Mouse (Mus musculus): ENCODE results near the gene Mfap3l. TPM values are rescaled to one million over a fixed set of nuclear protein-coding genes. Genes with fewer than 3 reads are reported as not detected.
A peak's percentile ranks its signal among the peaks of the same experiment; 100 is the strongest.

Mfap3l gene
- total and polyA plus RNA-seq, 2 experiments from 2014 or later = 4.5 to 20.0 TPM

- no peak overlapping the region for H3K9ac ChIP-seq (replicated peaks; ENCODE audit: low read length)
- no peak overlapping the region for H3K27ac ChIP-seq
- no peaks in the 10 kb centered on the region for H3K36me3 ChIP-seq (ENCODE audit: insufficient read depth, low read length)
- no peak overlapping the region for H3K4me2 ChIP-seq (ENCODE audit: low read depth, low read length)
- no peaks in the 10 kb centered on the region for H3K9me3 ChIP-seq (ENCODE audit: low read length)
- DNase-seq (ENCODE audit: low spot score) (no peak), ATAC-seq (no peak)
- peaks cover 6% of the 10 kb centered on the region; the same call in 1 of the 2 replicates for H3K4me1 ChIP-seq (ENCODE audit: insufficient read depth, low read length)
- WGBS = 89% methylated on average over 2 of the region's 2 CpGs
- no peak overlapping the region for H3K4me3 ChIP-seq (ENCODE audit: low read length)
- TF ChIP-seq CTCF (IDR thresholded peaks at IDR 0.05; ENCODE audit: low read depth) = no peak
- no peaks in the 10 kb centered on the region for H3K27me3 ChIP-seq (ENCODE audit: insufficient read depth, low read length)
These were observed 28.6 kb downstream of the Mfap3l start for GRCm38 (mm10) chr8:60661191-60661590.

GRCm38 (mm10) chr8:60663552-60663951 lies 30.9 kb downstream of the Mfap3l start:
- no peaks in the 10 kb centered on the region for H3K27me3 ChIP-seq (ENCODE audit: insufficient read depth, low read length)
- H3K36me3 ChIP-seq (ENCODE audit: insufficient read depth, low read length) = no peaks in the 10 kb centered on the region
- no peak overlapping the region for H3K9ac ChIP-seq (replicated peaks; ENCODE audit: low read length)
- H3K9me3 ChIP-seq (ENCODE audit: low read length) = no peaks in the 10 kb centered on the region
- no peak overlapping the region for H3K4me3 ChIP-seq (ENCODE audit: low read length)
- H3K4me1 ChIP-seq (ENCODE audit: insufficient read depth, low read length) = peaks cover 9% of the 10 kb centered on the region; the same call in 1 of the 2 replicates
- no peak overlapping the region for H3K4me2 ChIP-seq (ENCODE audit: low read depth, low read length)
- ATAC-seq (no peak), DNase-seq (ENCODE audit: low spot score) (no peak)
- 52% methylated on average over 5 of the region's 5 CpGs for WGBS
- no peak for TF ChIP-seq CTCF (IDR thresholded peaks at IDR 0.05; ENCODE audit: low read depth)
- no peak overlapping the region for H3K27ac ChIP-seq

- DNase-seq (ENCODE audit: low spot score) = no peak
- Histone ChIP-seq H3K27ac (0 out of 2 replicates have a peak overlapping the region, but pooled peaks have one; percentile 48), H3K4me2 (ENCODE audit: low read depth, low read length) (no peak overlapping the region), H3K9me3 (ENCODE audit: low read length) (no peaks in the 10 kb centered on the region), H3K9ac (replicated peaks; ENCODE audit: low read length) (no peak overlapping the region), H3K4me3 (ENCODE audit: low read length) (no peak overlapping the region), H3K27me3 (ENCODE audit: insufficient read depth, low read length) (no peaks in the 10 kb centered on the region), H3K36me3 (ENCODE audit: insufficient read depth, low read length) (no peaks in the 10 kb centered on the region), H3K4me1 (ENCODE audit: insufficient read depth, low read length) (peaks cover 9% of the 10 kb centered on the region; the same call in 1 of the 2 replicates)
- TF ChIP-seq CTCF (IDR thresholded peaks at IDR 0.05; ENCODE audit: low read depth) = no peak
- WGBS = 70% methylated on average over 4 of the region's 4 CpGs
- no peak for ATAC-seq
These were observed 33.2 kb downstream of the Mfap3l start for GRCm38 (mm10) chr8:60665821-60666220.

- ATAC-seq = peak; percentile 54
- WGBS = 31% methylated on average over 3 of the region's 3 CpGs
These were observed 34.2 kb downstream of the Mfap3l start for GRCm38 (mm10) chr8:60666852-60667251.

GRCm38 (mm10) chr8:60678590-60678989 lies 46.0 kb downstream of the Mfap3l start:
- H3K9ac ChIP-seq (replicated peaks; ENCODE audit: low read length) = no peak overlapping the region
- no peaks in the 10 kb centered on the region for H3K4me1 ChIP-seq (ENCODE audit: insufficient read depth, low read length)
- no peak overlapping the region for H3K4me2 ChIP-seq (ENCODE audit: low read depth, low read length)
- ATAC-seq (no peak), DNase-seq (ENCODE audit: low spot score) (no peak)
- no peak overlapping the region for H3K4me3 ChIP-seq (ENCODE audit: low read length)
- H3K9me3 ChIP-seq (ENCODE audit: low read length) = no peaks in the 10 kb centered on the region
- H3K27me3 ChIP-seq (ENCODE audit: insufficient read depth, low read length) = no peaks in the 10 kb centered on the region
- no peak overlapping the region for H3K27ac ChIP-seq
- 89% methylated on average over 6 of the region's 6 CpGs for WGBS
- no peaks in the 10 kb centered on the region for H3K36me3 ChIP-seq (ENCODE audit: insufficient read depth, low read length)
- TF ChIP-seq CTCF (IDR thresholded peaks at IDR 0.05; ENCODE audit: low read depth) = no peak

More at GRCm38 (mm10) chr8:60666852-60667251, 34.2 kb downstream of the Mfap3l start:
- Histone ChIP-seq H3K9ac (replicated peaks; ENCODE audit: low read length) (no peak overlapping the region), H3K9me3 (ENCODE audit: low read length) (no peaks in the 10 kb centered on the region), H3K27me3 (ENCODE audit: insufficient read depth, low read length) (no peaks in the 10 kb centered on the region), H3K27ac (peak overlapping the region; percentile 6), H3K4me1 (ENCODE audit: insufficient read depth, low read length) (peaks cover 9% of the 10 kb centered on the region; the same call in 1 of the 2 replicates), H3K36me3 (ENCODE audit: insufficient read depth, low read length) (peaks cover 5% of the 10 kb centered on the region; the same call in 1 of the 2 replicates), H3K4me2 (ENCODE audit: low read depth, low read length) (no peak overlapping the region), H3K4me3 (ENCODE audit: low read length) (no peak overlapping the region)
- peak; percentile 62 for DNase-seq (ENCODE audit: low spot score)
- no peak for TF ChIP-seq CTCF (IDR thresholded peaks at IDR 0.05; ENCODE audit: low read depth)

DNA sequence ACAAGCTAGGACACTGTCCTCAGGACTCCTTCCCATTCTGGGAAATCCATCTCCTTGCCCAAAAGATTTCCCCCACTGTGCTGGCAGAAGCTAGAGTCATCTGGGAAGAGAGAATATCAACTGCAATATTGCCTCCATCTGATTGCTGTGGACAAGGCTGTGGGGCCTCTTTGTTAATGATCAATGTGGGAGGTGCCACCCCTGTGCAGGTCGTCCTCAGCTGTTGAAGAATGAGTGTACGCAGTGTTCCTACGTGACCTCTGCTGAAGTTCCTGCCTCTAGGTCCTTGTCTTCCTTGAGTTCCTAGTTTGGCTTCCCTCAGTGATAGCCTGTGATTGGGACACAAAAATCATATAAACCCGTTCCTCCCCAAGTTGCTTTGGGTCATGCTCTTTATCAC lies 49.2 kb downstream of the Mfap3l start:
- no peak overlapping the region for H3K27ac ChIP-seq
- no peak for TF ChIP-seq CTCF (IDR thresholded peaks at IDR 0.05; ENCODE audit: low read depth)
- H3K36me3 ChIP-seq (ENCODE audit: insufficient read depth, low read length) = no peaks in the 10 kb centered on the region
- 90% methylated on average over 4 of the region's 4 CpGs for WGBS
- no peak overlapping the region for H3K4me2 ChIP-seq (ENCODE audit: low read depth, low read length)
- no peaks in the 10 kb centered on the region for H3K9me3 ChIP-seq (ENCODE audit: low read length)
- H3K9ac ChIP-seq (replicated peaks; ENCODE audit: low read length) = no peak overlapping the region
- ATAC-seq = no peak
- H3K27me3 ChIP-seq (ENCODE audit: insufficient read depth, low read length) = no peaks in the 10 kb centered on the region
- no peaks in the 10 kb centered on the region for H3K4me1 ChIP-seq (ENCODE audit: insufficient read depth, low read length)
- no peak overlapping the region for H3K4me3 ChIP-seq (ENCODE audit: low read length)
- DNase-seq (ENCODE audit: low spot score) = no peak

GRCm38 (mm10) chr8:60682340-60682739 lies 49.7 kb downstream of the Mfap3l start:
- H3K9ac ChIP-seq (replicated peaks; ENCODE audit: low read length) = no peak overlapping the region
- no peak overlapping the region for H3K4me2 ChIP-seq (ENCODE audit: low read depth, low read length)
- DNase-seq (ENCODE audit: low spot score) (no peak), ATAC-seq (no peak)
- 91% methylated on average over 2 of the region's 2 CpGs for WGBS
- H3K9me3 ChIP-seq (ENCODE audit: low read length) = no peaks in the 10 kb centered on the region
- TF ChIP-seq CTCF (IDR thresholded peaks at IDR 0.05; ENCODE audit: low read depth) = no peak
- no peak overlapping the region for H3K4me3 ChIP-seq (ENCODE audit: low read length)
- no peaks in the 10 kb centered on the region for H3K4me1 ChIP-seq (ENCODE audit: insufficient read depth, low read length)
- H3K27me3 ChIP-seq (ENCODE audit: insufficient read depth, low read length) = no peaks in the 10 kb centered on the region
- no peaks in the 10 kb centered on the region for H3K36me3 ChIP-seq (ENCODE audit: insufficient read depth, low read length)
- H3K27ac ChIP-seq = no peak overlapping the region

Data from hindbrain, postnatal 0 days (tissue).